Mouse (Mus musculus) CH12.LX (cell line): ENCODE data around the gene Hltf. TPM values are rescaled to one million over a fixed set of nuclear protein-coding genes. Genes with fewer than 3 reads are reported as not detected.

Source experiments
- DNase-seq: peaks from one replicate; pipeline ENCODE4 v3.0.0-alpha.2; 2013; ENCODE audit errors: extremely low read depth
- H3K27ac ChIP-seq: 2 replicates; pipeline ENCODE4 v1.5.1; 2012; ENCODE audit warnings: low read depth, mild to moderate bottlenecking, control low read depth, moderate library complexity; ENCODE audit not compliant: insufficient read depth
- H3K27me3 ChIP-seq: replicated peaks from 2 replicates; pipeline ENCODE3; 2012; ENCODE audit warnings: inconsistent platforms
- H3K36me3 ChIP-seq, 2 experiments: replicated peaks in 1 of 2; 2 replicates each; pipeline versions ENCODE3 to v1.6.1; 2012; ENCODE audit warnings: inconsistent platforms in 1 of 2, low read length in 1 of 2, mild to moderate bottlenecking in 1 of 2, mixed read lengths in 1 of 2, moderate library complexity in 1 of 2; ENCODE audit not compliant: control insufficient read depth in 1 of 2, insufficient read depth in 1 of 2
- H3K4me1 ChIP-seq, 2 experiments: 2 replicates each; pipeline ENCODE4 v1.6.1; 2012; ENCODE audit warnings: inconsistent platforms in 1 of 2, moderate library complexity in 1 of 2; ENCODE audit not compliant: insufficient read depth in 2 of 2, control insufficient read depth in 1 of 2
- H3K4me2 ChIP-seq: 2 replicates; pipeline ENCODE4 v1.6.1; 2012; ENCODE audit warnings: low read depth, mild to moderate bottlenecking, control low read depth; ENCODE audit not compliant: poor library complexity, insufficient read depth, severe bottlenecking
- H3K4me3 ChIP-seq, 3 experiments: fragments of 150-350 bp in 1 of 3; sonication (generic) in 1 of 3; replicated peaks in 1 of 3; 2 replicates each; pipeline versions ENCODE3 to v1.5.1; 2011 to 2012; ENCODE audit warnings: low read depth in 2 of 3, low read length in 2 of 3, mild to moderate bottlenecking in 2 of 3, moderate library complexity in 2 of 3, control low read depth in 1 of 3, improper control_type of control experiment in 1 of 3, inconsistent platforms in 1 of 3, mixed read lengths in 1 of 3; ENCODE audit not compliant: poor library complexity in 1 of 3
- H3K79me2 ChIP-seq: replicated peaks from 2 replicates; pipeline ENCODE4 v1.6.1; 2012; ENCODE audit warnings: mild to moderate bottlenecking, moderate library complexity; ENCODE audit not compliant: control insufficient read depth, poor library complexity, insufficient read depth, severe bottlenecking; ENCODE audit errors: extremely low read depth
- H3K9ac ChIP-seq: 2 replicates; pipeline ENCODE4 v1.6.1; 2012; ENCODE audit warnings: low read depth, mild to moderate bottlenecking, control low read depth, moderate library complexity; ENCODE audit not compliant: insufficient read depth
- H3K9me3 ChIP-seq: replicated peaks from 2 replicates; pipeline ENCODE3; 2012; ENCODE audit warnings: low read length, inconsistent platforms, mixed read lengths
- BHLHE40 ChIP-seq: IDR thresholded peaks from 2 replicates; pipeline ENCODE4 v1.6.1; 2011; ENCODE audit warnings: mild to moderate bottlenecking, low read depth, low read length, improper control_type of control experiment
- CTCF ChIP-seq, 2 experiments: IDR thresholded peaks in 1 of 2; conservative IDR thresholded peaks in 1 of 2; 2 replicates each; pipeline ENCODE4 v1.5.1; 2011 to 2012; ENCODE audit warnings: low read depth in 2 of 2, low read length in 2 of 2, improper control_type of control experiment in 1 of 2, inconsistent platforms in 1 of 2, mild to moderate bottlenecking in 1 of 2, moderate library complexity in 1 of 2
- EP300 ChIP-seq: IDR thresholded peaks from 2 replicates; pipeline ENCODE4 v1.6.1; 2011; ENCODE audit warnings: low read length, improper control_type of control experiment
- HCFC1 ChIP-seq: IDR thresholded peaks from 2 replicates; pipeline ENCODE4 v1.6.1; 2012; ENCODE audit warnings: low read depth, mild to moderate bottlenecking, inconsistent platforms, low read length, improper control_type of control experiment
- IRF4 ChIP-seq: IDR thresholded peaks from 2 replicates; pipeline ENCODE4 v1.6.1; 2014; ENCODE audit warnings: low read depth, mild to moderate bottlenecking, inconsistent platforms, low read length, improper control_type of control experiment
- MAFK ChIP-seq: IDR thresholded peaks from 2 replicates; pipeline ENCODE4 v1.6.1; 2011; ENCODE audit warnings: low read length, improper control_type of control experiment; ENCODE audit not compliant: insufficient replicate concordance
- MAX ChIP-seq: IDR thresholded peaks from 2 replicates; pipeline ENCODE4 v1.6.1; 2011; ENCODE audit warnings: low read length, improper control_type of control experiment
- MEF2A ChIP-seq: IDR thresholded peaks from 2 replicates; pipeline ENCODE4 v1.6.1; 2014; ENCODE audit warnings: low read depth, mild to moderate bottlenecking, inconsistent platforms, low read length, improper control_type of control experiment, borderline replicate concordance
- MXI1 ChIP-seq: IDR thresholded peaks from 2 replicates; pipeline ENCODE4 v1.6.1; 2011; ENCODE audit warnings: mild to moderate bottlenecking, low read depth, low read length, improper control_type of control experiment
- MYC ChIP-seq: IDR thresholded peaks from 2 replicates; pipeline ENCODE4 v1.6.1; 2011; ENCODE audit warnings: low read depth, mild to moderate bottlenecking, improper control_type of control experiment, low read length
- NELFE ChIP-seq: IDR thresholded peaks from 2 replicates; pipeline ENCODE4 v1.6.1; 2011; ENCODE audit warnings: low read depth, low read length, improper control_type of control experiment
- NRF1 ChIP-seq: IDR thresholded peaks from 2 replicates; pipeline ENCODE4 v1.6.1; 2014; ENCODE audit warnings: low read depth, mild to moderate bottlenecking, inconsistent platforms, low read length, improper control_type of control experiment, moderate library complexity
- POLR2A ChIP-seq: IDR thresholded peaks from 2 replicates; pipeline ENCODE4 v1.6.1; 2011; ENCODE audit warnings: low read depth, mild to moderate bottlenecking, improper control_type of control experiment, low read length
- POLR2AphosphoS2 ChIP-seq: IDR thresholded peaks from 2 replicates; pipeline ENCODE4 v1.6.1; 2011; ENCODE audit warnings: low read depth, low read length, improper control_type of control experiment
- SMC3 ChIP-seq: IDR thresholded peaks from 2 replicates; pipeline ENCODE4 v1.6.1; 2011; ENCODE audit warnings: low read depth, low read length, improper control_type of control experiment
- TBP ChIP-seq: conservative IDR thresholded peaks from 2 replicates; pipeline ENCODE4 v1.6.1; 2011; ENCODE audit warnings: low read depth, low read length, improper control_type of control experiment
- TCF12 ChIP-seq: IDR thresholded peaks from 2 replicates; pipeline ENCODE4 v1.6.1; 2014; ENCODE audit warnings: low read depth, mild to moderate bottlenecking, inconsistent platforms, low read length, improper control_type of control experiment
- UBTF ChIP-seq: IDR thresholded peaks from 2 replicates; pipeline ENCODE4 v1.6.1; 2012; ENCODE audit warnings: low read depth, mild to moderate bottlenecking, inconsistent platforms, low read length, improper control_type of control experiment, moderate library complexity
- USF1 ChIP-seq: IDR thresholded peaks from 2 replicates; pipeline ENCODE4 v1.6.1; 2014; ENCODE audit warnings: low read depth, mild to moderate bottlenecking, inconsistent platforms, low read length, improper control_type of control experiment
- ZC3H11A ChIP-seq: IDR thresholded peaks from 2 replicates; pipeline ENCODE4 v1.6.1; 2012; ENCODE audit warnings: low read depth, mild to moderate bottlenecking, inconsistent platforms, low read length, improper control_type of control experiment
- ZKSCAN1 ChIP-seq: IDR thresholded peaks from 2 replicates; pipeline ENCODE4 v1.6.1; 2012; ENCODE audit warnings: low read depth, inconsistent platforms, low read length, improper control_type of control experiment, borderline replicate concordance
- ZMIZ1 ChIP-seq: IDR thresholded peaks from 2 replicates; pipeline ENCODE4 v1.6.1; 2012; ENCODE audit warnings: low read depth, mild to moderate bottlenecking, inconsistent platforms, low read length, improper control_type of control experiment
- ZNF384 ChIP-seq: IDR thresholded peaks from 2 replicates; pipeline ENCODE4 v1.6.1; 2012; ENCODE audit warnings: low read depth, low read length, improper control_type of control experiment, inconsistent platforms
- dilution Hi-C: fragments of 300-500 bp; cut with MboI; formaldehyde crosslinking; loops from 2 replicates; pipeline ENCODE4 v1.14.3; 2020; ENCODE audit warnings: low sequenced_read_pairs; ENCODE audit not compliant: extremely low pct_unique_long_range_greater_than_20kb, extremely low pct_ligation_motif_present
- in situ Hi-C: fragments of 300-500 bp; cut with MboI; formaldehyde crosslinking; loops from 3 replicates; pipeline ENCODE4 v1.14.3; 2019; ENCODE audit warnings: low sequenced_read_pairs, low pct_ligation_motif_present, low pct_unique_long_range_greater_than_20kb, mixed read lengths
- polyA plus RNA-seq: library from polyadenylated mRNA; unstranded; fragments of >175 nt; gene quantifications from 2 replicates; pipeline ENCODE4 v1.2.1, GENCODE M21; 2012; ENCODE audit warnings: low read depth; ENCODE audit not compliant: insufficient read length
- total RNA-seq, 2 experiments: library from RNA; depleted of rRNA; stranded (reverse); fragments of 300-350 nt in 1 of 2; fragments of >200 nt in 1 of 2; gene quantifications; 2 replicates each; pipeline ENCODE4 v1.2.3; 2012 to 2014

The Hltf gene
- total and polyA plus RNA-seq, 3 experiments: 18.9 to 37.1 (median 19.4) TPM

- in situ Hi-C loops (no loop called here), dilution Hi-C loops (no loop called here)
- peaks cover 0 to 11% of the 10 kb centered on the region in 2 experiments for H3K36me3 ChIP-seq
- DNase-seq: no peak
- TF ChIP-seq POLR2A (no peak), POLR2AphosphoS2 (no peak), MAFK (no peak), ZKSCAN1 (no peak), USF1 (no peak)
- H3K9ac ChIP-seq: no peak overlapping the region
- H3K27ac ChIP-seq: no peak overlapping the region
- peaks cover 17 to 63% of the 10 kb centered on the region in 2 experiments for H3K4me1 ChIP-seq
- no peaks in the 10 kb centered on the region for H3K27me3 ChIP-seq
- H3K9me3 ChIP-seq: no peaks in the 10 kb centered on the region
- H3K4me3 ChIP-seq: no peak overlapping the region
- H3K4me2 ChIP-seq: no peak overlapping the region
- H3K79me2 ChIP-seq: peaks cover 29% of the 10 kb centered on the region
Observed at GRCm38 (mm10) chr3:20030807-20031206, 26.8 kb upstream of the Hltf start.

- Histone ChIP-seq H3K9ac (peak overlapping the region; percentile 87), H3K27ac (peak overlapping the region; percentile 90), H3K27me3 (no peaks in the 10 kb centered on the region), H3K9me3 (no peaks in the 10 kb centered on the region), H3K4me2 (peak overlapping the region; percentile 100), H3K79me2 (peaks cover 29% of the 10 kb centered on the region), H3K36me3 (peaks cover 0 to 9% of the 10 kb centered on the region in 2 experiments), H3K4me3 (peak overlapping the region; percentile 59 to 89 (median 72))
- no peak for DNase-seq
- in situ Hi-C loops: no loop called here
- TF ChIP-seq USF1 (no peak), MYC (no peak)
- TF ChIP-seq, all 38 proteins: peak for 0
- H3K4me1 ChIP-seq: peaks cover 10 to 32% of the 10 kb centered on the region in 2 experiments
- dilution Hi-C loops: no loop called here
Observed at GRCm38 (mm10) chr3:20033761-20034718, 23.6 kb upstream of the Hltf start.

GRCm38 (mm10) chr3:20034719-20035404, 22.7 kb upstream of the Hltf start, which contains the start of gene Hps3:
TSS of gene Hps3 (minus strand) at chr3:20035315.
- H3K4me1 ChIP-seq: peaks cover 7 to 25% of the 10 kb centered on the region in 2 experiments; a peak in 3 of 4 replicates
- peak within 1 kb of the TSS; percentile 59 to 89 (median 72) for H3K4me3 ChIP-seq
- dilution Hi-C loops (no loop called here), in situ Hi-C loops (no loop called here)
- peaks cover 24% of the 10 kb centered on the region for H3K79me2 ChIP-seq
- peak within 1 kb of the TSS; percentile 100 for H3K4me2 ChIP-seq
- DNase-seq: peak; percentile 92
- no peaks in the 10 kb centered on the region for H3K9me3 ChIP-seq
- H3K27ac ChIP-seq: peak within 1 kb of the TSS; percentile 90
- H3K36me3 ChIP-seq: peaks cover 0 to 5% of the 10 kb centered on the region in 2 experiments
- peak within 1 kb of the TSS; percentile 87 for H3K9ac ChIP-seq
- no peaks in the 10 kb centered on the region for H3K27me3 ChIP-seq
- peak; percentile 73 for TF ChIP-seq HCFC1
- peak; percentile 90 for TF ChIP-seq MXI1
- TF ChIP-seq IRF4: no peak; the same call in 1 of the 2 replicates
- TF ChIP-seq ZKSCAN1: no peak
- TF ChIP-seq MEF2A: peak; percentile 15; the same call in 1 of the 2 replicates
- no peak for TF ChIP-seq ZC3H11A
- TF ChIP-seq CTCF (conservative IDR thresholded peaks at IDR 0.05 in 1 of 2, IDR thresholded peaks at IDR 0.05 in 1 of 2; ENCODE audit: low read depth in 2 of 2, low read length in 2 of 2): no peak
- no peak for TF ChIP-seq ZNF384
- TF ChIP-seq MAX: peak; percentile 86
- TF ChIP-seq UBTF: 0 out of 2 replicates have a peak, but pooled peaks have one; percentile 71
- TF ChIP-seq TCF12: peak; percentile 51
- TF ChIP-seq SMC3: 0 out of 2 replicates have a peak, but pooled peaks have one; percentile 2
- TF ChIP-seq TBP: peak; percentile 64; the same call in 1 of the 2 replicates
- peak; percentile 79 for TF ChIP-seq NRF1
- TF ChIP-seq NELFE: peak; percentile 87
- no peak for TF ChIP-seq ZMIZ1
- TF ChIP-seq BHLHE40: peak; percentile 91
- no peak for TF ChIP-seq EP300
